Mouse (Mus musculus): Measurements from ENCODE around the gene Gm28035. TPM values are rescaled to one million over a fixed set of nuclear protein-coding genes. Genes with fewer than 3 reads are reported as not detected.

The Gm28035 gene
- total RNA-seq, 2 experiments from 2014 or later: 9.2 to 11.1 TPM

GRCm38 (mm10) chr2:30261921-30262839 lies 21.8 kb downstream of the Gm28035 start:
- no peak for DNase-seq

GRCm38 (mm10) chr2:30262840-30263441 lies 22.6 kb downstream of the Gm28035 start:
- DNase-seq: peak; percentile 64 to 68

GRCm38 (mm10) chr2:30263811-30264210 lies 23.4 kb downstream of the Gm28035 start:
- DNase-seq: no peak

DNA sequence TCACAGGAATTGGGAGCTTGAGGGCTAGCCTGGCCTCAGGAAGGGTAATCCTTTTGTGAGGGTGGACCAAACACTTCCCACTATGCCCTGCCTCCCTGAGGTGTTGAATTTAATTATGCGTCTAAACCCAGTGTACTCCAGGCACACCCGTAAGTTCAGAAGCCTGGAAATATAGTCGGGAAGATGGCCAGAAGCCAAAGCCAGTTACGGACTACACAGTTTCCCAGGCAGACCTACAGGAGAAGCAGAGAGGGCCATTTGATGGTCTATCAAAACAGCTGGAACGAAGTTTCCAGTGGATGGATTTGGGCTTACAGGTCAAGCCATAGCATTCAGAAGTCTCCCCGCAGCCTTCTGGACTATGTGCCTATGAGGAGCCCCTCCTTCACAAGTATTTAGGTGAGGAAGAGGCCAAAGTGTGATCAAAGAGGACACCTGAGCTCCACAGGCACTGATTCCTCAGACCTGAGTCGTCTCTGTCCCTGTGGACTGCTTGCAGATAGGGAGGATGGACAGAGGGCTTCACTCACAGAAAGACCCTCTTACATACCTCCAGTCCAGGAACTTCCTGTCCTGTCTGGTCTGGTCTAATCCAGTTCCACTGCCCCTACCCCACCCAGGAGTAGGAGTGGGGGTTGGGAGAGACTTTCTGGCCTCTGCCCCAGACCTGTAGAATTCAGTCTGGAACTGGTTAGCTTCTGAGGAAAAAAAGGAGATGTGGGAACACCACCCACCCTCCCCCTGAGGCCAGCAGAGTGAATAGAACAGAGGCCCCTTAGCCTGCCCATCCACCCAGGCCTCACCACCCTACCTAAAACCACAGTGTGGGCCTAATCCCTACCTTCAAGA lies 24.5 kb downstream of the Gm28035 start:
- no peak for DNase-seq

- DNase-seq: peak; percentile 76
These were observed 25.4 kb downstream of the Gm28035 start, which contains the start of gene Phyhd1 for GRCm38 (mm10) chr2:30265767-30266253. Phyhd1 (plus strand) TSS chr2:30266203.

GRCm38 (mm10) chr2:30266392-30266941 lies 26.1 kb downstream of the Gm28035 start:
- peak; percentile 45 to 52 for DNase-seq

- no peak for DNase-seq
These were observed 27.1 kb downstream of the Gm28035 start for GRCm38 (mm10) chr2:30267466-30267865.

- no peak for DNase-seq
These were observed 28.0 kb downstream of the Gm28035 start for GRCm38 (mm10) chr2:30268371-30268770.

DNA sequence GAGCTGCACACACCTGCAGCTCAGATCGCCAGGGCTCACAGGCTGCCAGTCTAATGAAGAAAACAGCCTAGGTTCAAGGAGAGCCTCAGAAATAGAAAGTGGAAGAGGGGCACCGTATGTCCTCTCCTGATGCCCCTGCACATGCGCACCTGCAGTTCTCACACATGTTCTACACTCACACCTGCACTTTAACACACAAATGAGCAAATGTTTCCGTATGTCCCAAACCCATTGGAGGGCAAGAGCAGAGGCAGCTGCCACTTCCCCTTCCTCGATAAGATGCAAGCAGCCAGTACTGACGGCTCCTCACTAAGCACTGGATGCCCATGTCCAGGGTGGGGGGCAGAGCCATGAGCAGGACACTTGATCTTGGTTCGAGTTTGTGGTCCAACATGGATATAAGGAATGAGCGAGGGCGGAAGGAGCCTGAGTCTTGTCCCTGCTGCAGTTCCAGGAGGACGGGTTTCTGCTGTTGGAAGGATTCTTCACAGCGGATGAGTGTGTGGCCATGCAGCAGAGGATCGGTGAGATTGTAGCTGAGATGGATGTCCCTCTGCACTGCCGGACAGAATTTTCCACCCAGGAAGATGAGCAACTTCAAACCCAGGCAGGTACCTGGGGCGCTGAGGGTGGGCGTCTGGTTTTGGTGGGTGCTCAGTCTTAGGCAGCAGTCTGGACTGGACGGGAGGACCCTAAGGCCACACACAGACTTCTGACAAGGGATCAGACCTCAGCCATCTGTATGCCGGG lies 29.0 kb downstream of the Gm28035 start:
- no peak for DNase-seq

DNA sequence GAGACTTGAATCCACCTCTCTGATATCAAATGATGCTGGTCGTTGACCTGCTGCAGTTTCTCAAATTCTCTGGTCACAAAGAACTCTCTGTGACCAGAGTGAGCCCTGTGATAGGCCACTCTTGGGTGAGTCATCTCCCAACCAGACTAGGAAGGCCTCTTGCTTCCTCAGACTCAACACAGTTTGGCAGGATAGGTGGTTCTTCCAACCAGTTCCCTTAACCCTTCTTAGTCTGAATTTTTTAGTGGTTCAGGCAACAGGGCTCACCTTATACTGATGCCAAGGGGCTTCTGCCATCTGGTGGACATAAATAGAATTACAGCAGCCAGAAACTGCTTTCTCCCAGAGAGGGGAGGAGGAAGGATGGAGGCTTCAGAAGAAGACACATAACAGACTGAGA lies 29.8 kb downstream of the Gm28035 start:
- peak; percentile 59 to 71 for DNase-seq

GRCm38 (mm10) chr2:30280743-30281142 lies 40.4 kb downstream of the Gm28035 start, which contains the start of gene Gm28038:
Gm28038 (plus strand) TSS chr2:30281043.
- no peak for DNase-seq

DNA sequence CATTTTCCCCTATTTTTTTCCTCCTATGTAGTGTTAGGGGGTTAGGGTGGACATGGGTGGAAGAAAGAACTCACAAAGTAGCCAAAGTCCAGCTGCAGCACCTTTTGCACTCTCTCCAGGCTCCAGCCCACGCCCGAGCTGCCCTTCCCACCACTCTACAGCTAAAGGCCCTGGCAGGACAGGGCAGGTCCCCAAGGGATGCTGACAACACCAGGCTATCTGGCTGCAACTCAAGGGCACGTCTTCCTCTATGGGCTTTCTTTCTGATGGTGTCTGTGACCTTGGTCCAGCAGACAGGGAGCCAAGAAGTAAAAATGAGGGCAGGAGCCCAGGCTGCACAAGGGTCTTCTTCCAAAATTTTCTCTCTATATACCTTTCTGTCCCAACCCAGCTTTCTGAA lies 41.3 kb downstream of the Gm28035 start:
- no peak for DNase-seq

- DNase-seq: no peak
These were observed 42.8 kb downstream of the Gm28035 start for GRCm38 (mm10) chr2:30283193-30283592.

DNA sequence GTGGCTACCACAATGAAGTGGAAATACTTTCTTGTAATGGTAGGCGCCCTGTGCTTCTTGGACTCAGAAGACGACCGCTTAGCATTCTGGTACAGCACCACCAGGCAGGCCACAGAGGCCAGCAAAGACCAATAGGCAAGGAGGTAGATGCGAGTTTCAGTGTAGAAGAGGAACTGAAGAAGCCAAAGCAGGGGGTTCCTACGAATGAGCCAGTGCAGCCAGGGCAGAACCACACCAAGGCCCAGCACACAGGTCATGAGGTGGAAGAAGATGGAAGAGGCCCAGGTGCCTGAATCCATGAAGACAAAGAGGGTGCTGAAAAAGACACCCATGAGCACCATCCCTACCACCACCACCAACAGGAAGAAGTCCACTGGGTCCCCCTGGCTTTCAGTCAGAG lies 44.6 kb downstream of the Gm28035 start:
- no peak for DNase-seq

DNA sequence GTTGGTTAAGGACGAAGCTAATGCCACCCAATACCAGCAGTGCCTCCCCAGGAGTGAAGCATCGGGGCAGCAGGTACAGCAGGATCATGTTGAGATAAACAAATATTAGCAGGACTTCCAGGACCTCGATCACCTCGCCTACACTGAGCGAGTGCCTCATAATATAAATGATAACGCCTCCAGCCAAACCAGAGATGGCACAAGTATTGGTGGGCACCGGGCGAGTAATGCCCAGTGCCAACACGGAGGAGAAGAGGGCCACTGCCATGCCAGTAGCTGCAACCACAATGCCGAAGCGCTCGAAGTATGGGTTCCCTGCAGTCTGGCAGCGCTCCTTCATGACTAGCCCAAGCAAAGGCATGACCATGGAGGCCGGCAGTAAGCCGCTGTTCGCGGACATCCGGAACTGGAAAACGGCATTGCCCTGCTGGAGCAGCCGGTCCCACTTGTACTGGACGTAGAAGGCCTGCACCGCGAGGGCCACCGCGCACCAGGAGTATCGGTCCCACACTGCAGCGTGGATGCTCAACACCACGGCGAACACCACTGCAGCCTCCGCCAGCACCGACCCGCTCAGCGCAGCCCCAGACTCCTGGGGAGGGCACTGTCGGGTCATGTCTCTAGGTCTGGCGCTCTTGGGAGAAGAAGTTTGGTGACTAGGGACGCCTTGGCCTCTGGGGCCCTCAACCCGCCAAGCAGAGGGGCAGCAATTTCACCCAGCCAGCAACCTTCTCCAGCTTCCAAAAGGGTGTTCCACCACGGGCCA lies 45.2 kb downstream of the Gm28035 start:
- no peak for DNase-seq

DNA sequence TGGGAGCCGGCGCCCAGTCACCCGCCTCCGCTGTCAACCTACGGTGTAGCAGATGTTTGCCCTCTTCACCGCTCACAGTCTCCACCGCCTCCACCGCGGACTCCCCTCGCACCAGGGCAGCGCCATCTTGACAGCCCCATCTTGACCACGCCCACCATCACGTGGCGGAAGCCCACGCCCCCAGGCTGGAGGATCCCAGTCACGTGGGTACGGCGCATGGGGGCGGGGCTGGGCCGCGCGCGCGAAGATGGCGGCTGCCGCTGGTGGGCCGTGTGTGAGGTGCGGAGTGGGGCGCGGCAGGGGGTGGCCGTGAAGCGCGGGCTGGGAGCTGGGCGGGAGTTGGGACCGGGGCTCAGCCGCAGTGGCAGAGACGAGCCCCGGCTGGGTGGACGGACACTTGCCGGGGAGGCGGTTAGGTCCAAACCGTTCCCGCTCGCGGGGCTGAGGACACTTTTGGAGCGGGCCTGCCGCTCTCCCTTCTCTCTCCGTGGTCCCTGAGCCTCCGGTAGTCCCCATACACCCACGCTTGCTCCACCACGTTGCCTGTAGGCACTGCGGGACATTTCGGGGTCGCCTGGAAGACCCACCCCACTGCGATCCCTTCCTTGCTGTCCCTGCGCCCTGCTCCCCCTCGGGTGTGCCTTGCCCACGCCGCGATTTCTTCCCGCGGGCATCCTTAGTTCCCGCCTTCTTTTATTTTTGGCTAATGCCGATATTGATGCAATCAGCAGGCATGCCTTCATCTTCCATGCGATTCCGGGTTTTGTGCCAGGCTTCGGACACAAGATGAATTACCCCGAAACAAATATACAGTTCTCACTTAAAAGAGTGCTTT lies 46.0 kb downstream of the Gm28035 start, which contains the start of the genes Dolk and Nup188:
Gene Dolk (minus strand): TSS at position 143 of the 835 bp plus-strand sequence.
Gene Nup188 (plus strand): TSS at position 206 of the 835 bp plus-strand sequence.
- DNase-seq: peak; percentile 94 to 95

DNA sequence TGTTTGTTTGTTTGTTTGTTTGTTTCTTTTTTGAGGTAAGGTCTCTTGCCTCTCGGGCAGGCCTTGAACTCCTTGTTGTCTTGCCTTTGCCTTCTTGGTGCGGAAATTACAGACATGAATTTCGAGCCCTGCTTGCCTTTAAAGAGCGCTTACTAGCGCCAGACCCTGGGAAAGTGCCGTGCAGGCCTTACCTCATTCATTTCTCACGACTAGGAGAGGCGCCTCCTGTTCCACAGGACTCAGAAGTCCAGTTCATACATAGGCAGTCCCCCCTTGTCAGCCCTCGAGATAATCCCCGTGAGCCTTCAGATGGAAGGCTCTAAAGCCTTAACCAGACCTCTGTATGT lies 46.6 kb downstream of the Gm28035 start:
- no peak for DNase-seq

- DNase-seq: no peak
These were observed 59.2 kb downstream of the Gm28035 start for GRCm38 (mm10) chr2:30299525-30299924.

DNA sequence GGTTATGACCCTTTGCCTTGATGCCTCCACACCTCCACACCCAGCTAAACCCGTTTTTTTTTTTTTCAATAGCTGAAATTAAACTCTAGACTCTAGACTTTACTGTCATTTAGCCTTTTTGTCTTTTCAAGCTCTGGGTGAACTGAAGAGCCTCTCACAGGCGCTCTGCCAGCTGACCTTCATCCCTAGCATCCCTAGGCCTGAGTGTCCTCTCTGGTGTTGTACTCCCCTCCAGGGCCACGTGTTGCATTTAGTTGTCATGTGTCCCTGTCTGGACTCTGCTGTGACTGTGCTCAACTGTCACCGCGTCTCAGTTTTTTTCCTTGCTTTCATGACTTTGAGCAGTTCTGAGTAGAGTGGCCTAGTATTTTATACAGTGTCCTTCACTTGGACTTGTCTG lies 59.6 kb downstream of the Gm28035 start:
- DNase-seq: no peak

- no peak for DNase-seq
These were observed 65.7 kb downstream of the Gm28035 start for GRCm38 (mm10) chr2:30306087-30306486.
